Mouse (Mus musculus) G1E (cell line): Measurements from ENCODE around the gene Pear1. TPM values are rescaled to one million over a fixed set of nuclear protein-coding genes. Genes with fewer than 3 reads are reported as not detected.
A peak's percentile ranks its signal among the peaks of the same experiment; 100 is the strongest.

Experiments used
- ATAC-seq: 2 replicates; pipeline ENCODE4 v1.8.0; 2016; ENCODE audit warnings: mild to moderate bottlenecking; ENCODE audit not compliant: insufficient number of reproducible peaks, poor library complexity, low FRiP score, severe bottlenecking; ENCODE audit errors: extremely low read depth
- DNase-seq: peaks from one replicate; pipeline ENCODE4 v3.0.0; 2012; ENCODE audit warnings: low spot score
- H3K27me3 ChIP-seq: 2 replicates; pipeline ENCODE4 v1.6.1; 2012; ENCODE audit warnings: mild to moderate bottlenecking, low read length, inconsistent platforms; ENCODE audit not compliant: insufficient read depth
- H3K36me3 ChIP-seq: replicated peaks from 2 replicates; pipeline ENCODE3; 2012; ENCODE audit warnings: mild to moderate bottlenecking, inconsistent platforms
- H3K4me1 ChIP-seq: 2 replicates; pipeline ENCODE4 v1.6.1; 2012; ENCODE audit warnings: low read depth, low read length, inconsistent platforms, mixed read lengths; ENCODE audit not compliant: insufficient read depth
- H3K4me3 ChIP-seq: 2 replicates; pipeline ENCODE4 v1.5.1; 2012; ENCODE audit warnings: low read depth, mild to moderate bottlenecking, inconsistent platforms, low read length, moderate library complexity, mixed read lengths
- H3K9me3 ChIP-seq: replicated peaks from 2 replicates; pipeline ENCODE4 v1.6.1; 2012; ENCODE audit warnings: inconsistent platforms
- CTCF ChIP-seq: IDR thresholded peaks from 2 replicates; pipeline ENCODE4 v1.5.1; 2012; ENCODE audit warnings: low read depth, low read length, inconsistent platforms, mixed read lengths
- GATA1 ChIP-seq: IDR thresholded peaks from 2 replicates; pipeline ENCODE4 v1.6.1; 2012; ENCODE audit warnings: borderline replicate concordance, low read length, inconsistent platforms, mixed read lengths
- GATA2 ChIP-seq: IDR thresholded peaks from 2 replicates; pipeline ENCODE4 v1.6.1; 2012; ENCODE audit warnings: low read depth, low read length, inconsistent platforms, borderline replicate concordance
- POLR2AphosphoS5 ChIP-seq: IDR thresholded peaks from 2 replicates; pipeline ENCODE4 v1.6.1; 2012; ENCODE audit warnings: low read depth, low read length, inconsistent platforms; ENCODE audit not compliant: insufficient replicate concordance
- TAL1 ChIP-seq: conservative IDR thresholded peaks from 2 replicates; pipeline ENCODE4 v1.6.1; 2012; ENCODE audit warnings: low read depth, low read length, inconsistent platforms, mixed read lengths
- polyA plus RNA-seq: library from polyadenylated mRNA; stranded (reverse); fragments of >175 nt; gene quantifications from 2 replicates; pipeline ENCODE4 v1.2.3, GENCODE M21; 2012
- total RNA-seq, 2 experiments: library from RNA; stranded (forward) in 1 of 2; stranded (reverse) in 1 of 2; fragments of 200-1000 nt in 1 of 2; fragments of >200 nt in 1 of 2; fragmentation: Nextera tagmentation in 1 of 2; gene quantifications; 2 replicates each; pipeline ENCODE4 v1.2.3; 2014 to 2017

Pear1 gene
- total and polyA plus RNA-seq, 3 experiments, result 0.05 TPM; not detected in 2

- no peak for TF ChIP-seq GATA1
- TF ChIP-seq CTCF, result no peak
- TF ChIP-seq GATA2, result no peak
- no peak for TF ChIP-seq TAL1
- TF ChIP-seq POLR2AphosphoS5, result no peak
- H3K4me1 ChIP-seq, result peaks cover 1% of the 10 kb centered on the region; the same call in 1 of the 2 replicates
- H3K4me3 ChIP-seq, result no peak overlapping the region
- H3K9me3 ChIP-seq, result no peaks in the 10 kb centered on the region
- no peaks in the 10 kb centered on the region for H3K36me3 ChIP-seq
- peaks cover 44% of the 10 kb centered on the region for H3K27me3 ChIP-seq
- ATAC-seq, result no peak
- peak; percentile 23 for DNase-seq
Measured at GRCm38 (mm10) chr3:87795336-87796277, 28.5 kb downstream of the Pear1 start.

- ATAC-seq, result no peak
- TF ChIP-seq TAL1 (no peak), CTCF (no peak), GATA1 (no peak), POLR2AphosphoS5 (no peak), GATA2 (no peak)
- DNase-seq, result no peak
- Histone ChIP-seq H3K9me3 (no peaks in the 10 kb centered on the region), H3K4me3 (no peak within 1 kb of the TSS), H3K27me3 (peaks cover 38% of the 10 kb centered on the region), H3K36me3 (no peaks in the 10 kb centered on the region), H3K4me1 (no peaks in the 10 kb centered on the region)
Measured at GRCm38 (mm10) chr3:87794922-87795325, 29.2 kb downstream of the Pear1 start, which contains the start of gene Ntrk1. Ntrk1 (minus strand) TSS chr3:87795162.

GRCm38 (mm10) chr3:87789768-87790167, 34.3 kb downstream of the Pear1 start:
- peaks cover 13% of the 10 kb centered on the region for H3K27me3 ChIP-seq

DNA sequence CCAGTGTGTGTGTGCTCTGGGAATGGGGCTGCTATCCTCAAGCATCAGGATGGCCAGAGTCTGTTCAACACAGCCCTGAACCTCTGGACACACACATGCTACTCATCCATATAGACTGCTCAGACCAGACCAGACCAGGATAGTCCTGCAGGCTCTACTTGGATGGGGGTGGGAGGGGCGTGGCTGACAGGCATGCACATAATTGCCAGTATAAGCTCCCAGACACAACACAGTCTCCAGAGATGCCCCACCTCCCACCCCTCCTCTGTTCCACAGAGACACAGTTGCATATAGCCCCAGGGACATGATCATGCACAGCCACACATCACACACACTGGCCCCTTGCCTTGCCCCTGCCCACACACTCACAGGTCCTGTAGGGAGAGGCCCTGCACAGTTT, 34.9 kb downstream of the Pear1 start:
- Histone ChIP-seq H3K4me3 (no peak overlapping the region), H3K36me3 (no peaks in the 10 kb centered on the region), H3K27me3 (peaks cover 9% of the 10 kb centered on the region), H3K9me3 (no peaks in the 10 kb centered on the region), H3K4me1 (no peaks in the 10 kb centered on the region)
- DNase-seq (no peak), ATAC-seq (no peak)
- TF ChIP-seq POLR2AphosphoS5, result no peak
- TF ChIP-seq GATA1, result no peak
- no peak for TF ChIP-seq TAL1
- no peak for TF ChIP-seq GATA2
- no peak for TF ChIP-seq CTCF

More at GRCm38 (mm10) chr3:87789768-87790167, 34.3 kb downstream of the Pear1 start:
- DNase-seq (no peak), ATAC-seq (no peak)
- Histone ChIP-seq H3K4me1 (no peaks in the 10 kb centered on the region), H3K4me3 (no peak overlapping the region), H3K9me3 (no peaks in the 10 kb centered on the region), H3K36me3 (no peaks in the 10 kb centered on the region)
- TF ChIP-seq CTCF (no peak), GATA2 (no peak), TAL1 (no peak), GATA1 (no peak), POLR2AphosphoS5 (no peak)

GRCm38 (mm10) chr3:87785626-87786214, 38.4 kb downstream of the Pear1 start:
- no peak for TF ChIP-seq CTCF
- TF ChIP-seq GATA1, result no peak
- H3K36me3 ChIP-seq, result no peaks in the 10 kb centered on the region
- no peaks in the 10 kb centered on the region for H3K4me1 ChIP-seq
- no peak for ATAC-seq
- no peaks in the 10 kb centered on the region for H3K9me3 ChIP-seq
- no peak overlapping the region for H3K4me3 ChIP-seq
- H3K27me3 ChIP-seq, result peaks cover 17% of the 10 kb centered on the region
- DNase-seq, result no peak

DNA sequence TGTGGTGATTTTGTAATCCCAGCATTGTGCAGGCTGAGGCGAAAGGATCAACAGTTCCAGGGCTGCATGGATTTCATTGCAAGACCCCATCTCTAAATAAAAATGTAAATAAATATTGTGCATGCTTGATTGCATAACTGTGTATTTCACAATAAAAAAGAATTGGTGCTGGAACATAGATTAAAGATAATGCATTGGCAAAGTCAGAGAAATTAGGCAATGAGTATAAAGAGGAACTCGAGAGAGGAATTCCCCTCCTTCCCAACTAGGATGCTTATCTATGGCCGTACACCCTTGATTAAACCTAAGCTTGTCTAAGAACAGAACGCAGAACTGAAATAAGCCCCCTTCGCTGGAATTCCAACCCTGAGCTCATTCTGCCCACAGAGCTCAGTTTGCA, 39.0 kb downstream of the Pear1 start:
- Histone ChIP-seq H3K4me1 (no peaks in the 10 kb centered on the region), H3K36me3 (no peaks in the 10 kb centered on the region), H3K4me3 (no peak overlapping the region), H3K9me3 (no peaks in the 10 kb centered on the region), H3K27me3 (peaks cover 17% of the 10 kb centered on the region)
- ATAC-seq (no peak), DNase-seq (no peak)
- no peak for TF ChIP-seq GATA1
- TF ChIP-seq POLR2AphosphoS5, result no peak
- TF ChIP-seq TAL1, result no peak
- TF ChIP-seq CTCF, result no peak
- no peak for TF ChIP-seq GATA2
